ENCODE assay signal across 8 mouse cellular contexts in genomic region chr9:68654333-68655017, GRCm38 (mm10). TPM values are rescaled to one million over a fixed set of nuclear protein-coding genes. Genes with fewer than 3 reads are reported as not detected.
DNase-seq lines count a peak whose midpoint lies in the region; ATAC-seq lines count a peak whose summit lies in the region.

No protein-coding gene starts in this region.

- peak; percentile 3 to 10 for DNase-seq in lung, adult 18-20 months
- DNase-seq in lung, postnatal 25 days (ENCODE audit: low spot score): no peak
- DNase-seq in heart, adult 8-10 months (ENCODE audit: low spot score): peak; percentile 16
- peak; percentile 24 for DNase-seq in kidney, adult 9 months
- DNase-seq in neural tube, embryonic 11.5 days (ENCODE audit: low spot score): peak; percentile 60
- peak; percentile 12 for DNase-seq in urinary bladder, postnatal 25 days (ENCODE audit: low spot score)

- H3K4me1 ChIP-seq in embryonic facial prominence, embryonic 12.5 days: peaks cover 7% of the 10 kb centered on the region; the same call in 1 of the 2 replicates
- H3K4me1 ChIP-seq in limb, embryonic 15.5 days: peaks cover 23% of the 10 kb centered on the region
- H3K4me1 ChIP-seq in neural tube, embryonic 11.5 days (ENCODE audit: control insufficient read depth, insufficient read depth, low read length): peaks cover 5% of the 10 kb centered on the region; the same call in 1 of the 2 replicates

- peak overlapping the region; percentile 98 for H3K4me2 ChIP-seq in embryonic facial prominence, embryonic 12.5 days (replicated peaks)
- H3K4me2 ChIP-seq in limb, embryonic 15.5 days: peak overlapping the region; percentile 91
- H3K4me2 ChIP-seq in neural tube, embryonic 11.5 days (ENCODE audit: low read depth): peak overlapping the region; percentile 94

- ATAC-seq in embryonic facial prominence, embryonic 12.5 days (ENCODE audit: insufficient number of reproducible peaks, insufficient read depth, low FRiP score, low TSS enrichment): no peak
- ATAC-seq in limb, embryonic 15.5 days (ENCODE audit: insufficient number of reproducible peaks, low FRiP score, low TSS enrichment, low read depth): no peak
- ATAC-seq in neural tube, embryonic 11.5 days (ENCODE audit: insufficient read depth, low FRiP score, low TSS enrichment): 0 out of 2 replicates have a peak, but pooled peaks have one; percentile 25

- no peak overlapping the region for H3K27ac ChIP-seq in embryonic facial prominence, embryonic 12.5 days
- H3K27ac ChIP-seq in limb, embryonic 15.5 days: peak overlapping the region; percentile 92; the same call in 1 of the 2 replicates
- H3K27ac ChIP-seq in neural tube, embryonic 11.5 days (ENCODE audit: low read depth, low read length): no peak overlapping the region

- H3K9ac ChIP-seq in embryonic facial prominence, embryonic 12.5 days: peak overlapping the region; percentile 75
- peak overlapping the region; percentile 71 for H3K9ac ChIP-seq in limb, embryonic 15.5 days
- H3K9ac ChIP-seq in neural tube, embryonic 11.5 days (ENCODE audit: low read length): peak overlapping the region; percentile 81

- H3K4me3 ChIP-seq in embryonic facial prominence, embryonic 12.5 days: peak overlapping the region; percentile 86
- peak overlapping the region; percentile 88 for H3K4me3 ChIP-seq in limb, embryonic 15.5 days
- H3K4me3 ChIP-seq in neural tube, embryonic 11.5 days (ENCODE audit: low read depth, low read length): peak overlapping the region; percentile 83

- H3K27me3 ChIP-seq in embryonic facial prominence, embryonic 12.5 days: no peaks in the 10 kb centered on the region
- no peaks in the 10 kb centered on the region for H3K27me3 ChIP-seq in limb, embryonic 15.5 days
- no peaks in the 10 kb centered on the region for H3K27me3 ChIP-seq in neural tube, embryonic 11.5 days (ENCODE audit: control insufficient read depth, insufficient read depth, low read length)

- no peaks in the 10 kb centered on the region for H3K9me3 ChIP-seq in embryonic facial prominence, embryonic 12.5 days
- H3K9me3 ChIP-seq in limb, embryonic 15.5 days: no peaks in the 10 kb centered on the region
- no peaks in the 10 kb centered on the region for H3K9me3 ChIP-seq in neural tube, embryonic 11.5 days (ENCODE audit: control insufficient read depth, low read length)

- no peaks in the 10 kb centered on the region for H3K36me3 ChIP-seq in embryonic facial prominence, embryonic 12.5 days
- no peaks in the 10 kb centered on the region for H3K36me3 ChIP-seq in limb, embryonic 15.5 days
- no peaks in the 10 kb centered on the region for H3K36me3 ChIP-seq in neural tube, embryonic 11.5 days (ENCODE audit: control insufficient read depth, insufficient read depth, low read length)

- WGBS in embryonic facial prominence, embryonic 12.5 days: under 1% methylated on average over 43 of the region's 43 CpGs
- WGBS in limb, embryonic 15.5 days: under 1% methylated on average over 43 of the region's 43 CpGs
- under 1% methylated on average over 43 of the region's 43 CpGs for WGBS in neural tube, embryonic 11.5 days

RNA-seq across cellular contexts. Expression of gene Rora, which starts 0.9 kb away (rescaled TPM):
- polyA plus RNA-seq in embryonic facial prominence, embryonic 12.5 days (2016; fragmentation: Nextera tagmentation; extraction: Ambion mirVana): 12.4 and 12.5 TPM in 2 replicates
- total RNA-seq in heart, adult 8-10 months (2022): 10 to 100 TPM; 24.7 to 30.8 (median 25.9) TPM
- 25.4 and 29.3 TPM in 2 replicates for polyA plus RNA-seq in limb, embryonic 15.5 days (2015; fragmentation: Nextera tagmentation; extraction: Ambion mirVana)
- polyA plus RNA-seq in neural tube, embryonic 11.5 days (2014; fragmentation: Nextera tagmentation; extraction: Ambion mirVana): 2.6 and 3.2 TPM in 2 replicates
